Mouse (Mus musculus): ENCODE results near the gene Vps52. TPM values are rescaled to one million over a fixed set of nuclear protein-coding genes. Genes with fewer than 3 reads are reported as not detected.

Gene Vps52
- polyA plus RNA-seq, 1 experiment from 2014 or later, result 31.5 TPM

DNA sequence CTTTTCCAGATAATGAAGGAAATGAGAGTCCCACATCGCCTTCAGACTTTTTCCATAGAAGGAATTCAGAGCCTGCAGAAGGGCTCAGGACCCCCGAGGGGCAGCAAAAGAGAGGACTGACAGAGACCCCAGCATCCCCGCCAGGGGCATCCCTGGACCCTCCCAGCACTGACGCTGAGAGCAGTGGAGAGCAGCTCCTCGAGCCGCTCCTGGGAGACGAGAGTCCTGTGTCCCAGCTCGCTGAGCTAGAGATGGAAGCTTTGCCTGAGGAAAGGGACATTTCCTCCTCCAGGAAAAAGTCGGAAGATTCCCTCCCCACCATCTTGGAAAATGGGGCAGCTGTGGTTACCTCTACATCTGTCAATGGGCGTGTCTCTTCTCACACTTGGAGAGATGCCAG is 42.3 kb upstream of the Vps52 start:
- 94% methylated on average over 10 of the region's 10 CpGs for WGBS
- H3K4me1 ChIP-seq (ENCODE audit: control insufficient read depth, insufficient read depth, low read length), result peaks cover 16% of the 10 kb centered on the region
- no peak overlapping the region for H3K4me3 ChIP-seq (ENCODE audit: low read depth, low read length)
- no peak overlapping the region for H3K9ac ChIP-seq (replicated peaks; ENCODE audit: low read depth, low read length)
- H3K4me2 ChIP-seq (replicated peaks; ENCODE audit: low read depth, low read length), result no peak overlapping the region
- no peak for ATAC-seq (ENCODE audit: insufficient number of reproducible peaks, insufficient read depth, low FRiP score, low read depth)
- H3K36me3 ChIP-seq (ENCODE audit: control insufficient read depth, insufficient read depth, low read length), result peaks cover 37% of the 10 kb centered on the region
- H3K27ac ChIP-seq (ENCODE audit: low read length), result no peak overlapping the region
- H3K9me3 ChIP-seq (ENCODE audit: control insufficient read depth, low read depth, low read length), result no peaks in the 10 kb centered on the region
- H3K27me3 ChIP-seq (ENCODE audit: control insufficient read depth, insufficient read depth, low read length), result no peaks in the 10 kb centered on the region

GRCm38 (mm10) chr17:33913905-33914304 is 41.7 kb upstream of the Vps52 start:
- Histone ChIP-seq H3K36me3 (ENCODE audit: control insufficient read depth, insufficient read depth, low read length) (peaks cover 37% of the 10 kb centered on the region), H3K4me1 (ENCODE audit: control insufficient read depth, insufficient read depth, low read length) (peaks cover 19% of the 10 kb centered on the region), H3K27me3 (ENCODE audit: control insufficient read depth, insufficient read depth, low read length) (no peaks in the 10 kb centered on the region), H3K27ac (ENCODE audit: low read length) (no peak overlapping the region), H3K9ac (replicated peaks; ENCODE audit: low read depth, low read length) (no peak overlapping the region), H3K4me3 (ENCODE audit: low read depth, low read length) (no peak overlapping the region), H3K4me2 (replicated peaks; ENCODE audit: low read depth, low read length) (no peak overlapping the region), H3K9me3 (ENCODE audit: control insufficient read depth, low read depth, low read length) (no peaks in the 10 kb centered on the region)
- 97% methylated on average over 8 of the region's 8 CpGs for WGBS
- no peak for ATAC-seq (ENCODE audit: insufficient number of reproducible peaks, insufficient read depth, low FRiP score, low read depth)

DNA sequence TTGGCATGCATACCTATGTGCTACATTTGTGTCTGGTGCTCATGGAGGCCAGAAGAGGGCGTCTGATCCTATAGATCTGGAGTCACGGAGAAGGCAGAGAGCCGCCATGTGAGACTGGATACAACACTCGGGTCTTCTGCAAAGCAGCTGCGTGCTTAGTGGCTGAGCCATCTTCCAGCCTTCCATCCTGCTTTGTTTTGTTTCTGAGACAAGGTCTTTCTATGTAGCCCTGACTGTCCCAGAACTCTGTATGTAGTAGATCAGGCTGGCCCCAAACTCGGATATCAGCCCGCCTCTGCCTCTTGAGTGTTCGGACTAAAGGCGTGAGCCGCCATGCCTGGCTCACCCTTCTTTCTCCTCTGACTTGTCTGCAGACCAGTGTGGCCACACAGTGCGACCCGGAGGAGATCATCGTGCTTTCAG is 40.6 kb upstream of the Vps52 start:
- H3K9me3 ChIP-seq (ENCODE audit: control insufficient read depth, low read depth, low read length), result no peaks in the 10 kb centered on the region
- ATAC-seq (ENCODE audit: insufficient number of reproducible peaks, insufficient read depth, low FRiP score, low read depth), result no peak
- H3K27ac ChIP-seq (ENCODE audit: low read length), result no peak overlapping the region
- peaks cover 23% of the 10 kb centered on the region for H3K4me1 ChIP-seq (ENCODE audit: control insufficient read depth, insufficient read depth, low read length)
- peak overlapping the region; percentile 42; the same call in 1 of the 2 replicates for H3K4me2 ChIP-seq (replicated peaks; ENCODE audit: low read depth, low read length)
- H3K9ac ChIP-seq (replicated peaks; ENCODE audit: low read depth, low read length), result no peak overlapping the region
- no peaks in the 10 kb centered on the region for H3K27me3 ChIP-seq (ENCODE audit: control insufficient read depth, insufficient read depth, low read length)
- peaks cover 37% of the 10 kb centered on the region for H3K36me3 ChIP-seq (ENCODE audit: control insufficient read depth, insufficient read depth, low read length)
- 70% methylated on average over 13 of the region's 13 CpGs for WGBS
- H3K4me3 ChIP-seq (ENCODE audit: low read depth, low read length), result no peak overlapping the region; the same call in 1 of the 2 replicates

- H3K4me3 ChIP-seq (ENCODE audit: low read depth, low read length), result peak within 1 kb of the TSS; percentile 48
- H3K4me2 ChIP-seq (replicated peaks; ENCODE audit: low read depth, low read length), result peak within 1 kb of the TSS; percentile 42
- H3K27ac ChIP-seq (ENCODE audit: low read length), result peak within 1 kb of the TSS; percentile 81
- H3K36me3 ChIP-seq (ENCODE audit: control insufficient read depth, insufficient read depth, low read length), result peaks cover 37% of the 10 kb centered on the region
- ATAC-seq (ENCODE audit: insufficient number of reproducible peaks, insufficient read depth, low FRiP score, low read depth), result peak; percentile 91
- under 1% methylated on average over 34 of the region's 34 CpGs for whole genome bisulfite sequencing
- peak within 1 kb of the TSS; percentile 11; the same call in 1 of the 2 replicates for H3K9ac ChIP-seq (replicated peaks; ENCODE audit: low read depth, low read length)
- H3K9me3 ChIP-seq (ENCODE audit: control insufficient read depth, low read depth, low read length), result no peaks in the 10 kb centered on the region
- peaks cover 18% of the 10 kb centered on the region for H3K4me1 ChIP-seq (ENCODE audit: control insufficient read depth, insufficient read depth, low read length)
- no peaks in the 10 kb centered on the region for H3K27me3 ChIP-seq (ENCODE audit: control insufficient read depth, insufficient read depth, low read length)
These were observed 39.9 kb upstream of the Vps52 start, which contains the start of the genes Tapbp and Zbtb22 for GRCm38 (mm10) chr17:33915671-33916250. TSS of gene Tapbp (plus strand) at chr17:33915899. TSS of gene Zbtb22 (plus strand) at chr17:33915904.

DNA sequence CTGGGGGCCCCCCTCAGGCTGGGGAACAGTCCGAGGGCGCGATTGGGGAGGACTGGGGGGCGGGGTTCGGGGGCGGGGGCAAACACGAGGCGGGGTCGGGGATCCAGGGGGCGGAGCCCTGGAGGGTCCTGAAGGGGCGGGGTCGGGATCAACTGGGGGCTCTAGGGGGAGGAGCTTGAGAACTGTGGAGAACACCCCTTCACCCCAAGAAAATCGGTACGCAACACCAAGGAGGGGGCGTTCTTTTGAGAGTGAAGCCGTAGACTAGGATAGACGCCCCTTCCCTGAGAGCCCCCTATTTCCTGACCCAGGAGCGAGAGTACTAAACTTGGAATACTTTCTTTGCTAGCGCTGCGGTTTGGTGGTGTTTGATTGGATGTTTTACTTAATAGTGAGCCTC is 39.3 kb upstream of the Vps52 start:
- no peaks in the 10 kb centered on the region for H3K9me3 ChIP-seq (ENCODE audit: control insufficient read depth, low read depth, low read length)
- under 1% methylated on average over 15 of the region's 20 CpGs for WGBS
- peak overlapping the region; percentile 48 for H3K4me3 ChIP-seq (ENCODE audit: low read depth, low read length)
- ATAC-seq (ENCODE audit: insufficient number of reproducible peaks, insufficient read depth, low FRiP score, low read depth), result no peak
- peak overlapping the region; percentile 11; the same call in 1 of the 2 replicates for H3K9ac ChIP-seq (replicated peaks; ENCODE audit: low read depth, low read length)
- peak overlapping the region; percentile 81 for H3K27ac ChIP-seq (ENCODE audit: low read length)
- peaks cover 32% of the 10 kb centered on the region for H3K36me3 ChIP-seq (ENCODE audit: control insufficient read depth, insufficient read depth, low read length)
- no peaks in the 10 kb centered on the region for H3K27me3 ChIP-seq (ENCODE audit: control insufficient read depth, insufficient read depth, low read length)
- H3K4me1 ChIP-seq (ENCODE audit: control insufficient read depth, insufficient read depth, low read length), result peaks cover 18% of the 10 kb centered on the region
- H3K4me2 ChIP-seq (replicated peaks; ENCODE audit: low read depth, low read length), result peak overlapping the region; percentile 42

GRCm38 (mm10) chr17:33916847-33917655 is 38.6 kb upstream of the Vps52 start:
- Histone ChIP-seq H3K9me3 (ENCODE audit: control insufficient read depth, low read depth, low read length) (no peaks in the 10 kb centered on the region), H3K9ac (replicated peaks; ENCODE audit: low read depth, low read length) (peak overlapping the region; percentile 11; the same call in 1 of the 2 replicates), H3K27ac (ENCODE audit: low read length) (no peak overlapping the region; the same call in 1 of the 2 replicates), H3K27me3 (ENCODE audit: control insufficient read depth, insufficient read depth, low read length) (no peaks in the 10 kb centered on the region), H3K36me3 (ENCODE audit: control insufficient read depth, insufficient read depth, low read length) (peaks cover 24% of the 10 kb centered on the region), H3K4me3 (ENCODE audit: low read depth, low read length) (peak overlapping the region; percentile 48), H3K4me2 (replicated peaks; ENCODE audit: low read depth, low read length) (peak overlapping the region; percentile 42), H3K4me1 (ENCODE audit: control insufficient read depth, insufficient read depth, low read length) (peaks cover 18% of the 10 kb centered on the region)
- 75% methylated on average over 31 of the region's 31 CpGs for WGBS
- no peak for ATAC-seq (ENCODE audit: insufficient number of reproducible peaks, insufficient read depth, low FRiP score, low read depth)

GRCm38 (mm10) chr17:33917656-33918292 is 37.8 kb upstream of the Vps52 start:
- Histone ChIP-seq H3K27ac (ENCODE audit: low read length) (no peak overlapping the region), H3K4me3 (ENCODE audit: low read depth, low read length) (no peak overlapping the region), H3K27me3 (ENCODE audit: control insufficient read depth, insufficient read depth, low read length) (no peaks in the 10 kb centered on the region), H3K9me3 (ENCODE audit: control insufficient read depth, low read depth, low read length) (no peaks in the 10 kb centered on the region), H3K9ac (replicated peaks; ENCODE audit: low read depth, low read length) (no peak overlapping the region), H3K36me3 (ENCODE audit: control insufficient read depth, insufficient read depth, low read length) (peaks cover 18% of the 10 kb centered on the region), H3K4me2 (replicated peaks; ENCODE audit: low read depth, low read length) (no peak overlapping the region), H3K4me1 (ENCODE audit: control insufficient read depth, insufficient read depth, low read length) (peaks cover 18% of the 10 kb centered on the region)
- WGBS, result 79% methylated on average over 18 of the region's 18 CpGs
- ATAC-seq (ENCODE audit: insufficient number of reproducible peaks, insufficient read depth, low FRiP score, low read depth), result no peak
